Mouse (Mus musculus) gonadal fat pad, adult 2 months (tissue): ENCODE data around the gene Hs1bp3. TPM values are rescaled to one million over a fixed set of nuclear protein-coding genes. Genes with fewer than 3 reads are reported as not detected.

Experiments
- DNase-seq: peaks from one replicate; pipeline ENCODE4 v3.0.0-alpha.2; 2012; ENCODE audit warnings: low read depth
- polyA plus RNA-seq: library from polyadenylated mRNA; depleted of rRNA; stranded (reverse); fragments of >200 nt; gene quantifications from 2 replicates; pipeline ENCODE4 v1.2.3, GENCODE M21; 2012

The Hs1bp3 gene
- polyA plus RNA-seq, 1 experiment, result 27.7 TPM

GRCm38 (mm10) chr12:8336601-8337285 is 23.5 kb downstream of the Hs1bp3 start:
- no peak for DNase-seq

- DNase-seq, result no peak
Measured at GRCm38 (mm10) chr12:8337286-8338060, 24.2 kb downstream of the Hs1bp3 start.

GRCm38 (mm10) chr12:8338491-8338890 is 25.3 kb downstream of the Hs1bp3 start:
- no peak for DNase-seq

- no peak for DNase-seq
Measured at GRCm38 (mm10) chr12:8338918-8339317, 25.7 kb downstream of the Hs1bp3 start.

GRCm38 (mm10) chr12:8339591-8340319 is 26.5 kb downstream of the Hs1bp3 start:
- DNase-seq, result no peak

GRCm38 (mm10) chr12:8341008-8341407 is 27.8 kb downstream of the Hs1bp3 start:
- no peak for DNase-seq

GRCm38 (mm10) chr12:8343381-8343780 is 30.1 kb downstream of the Hs1bp3 start:
- no peak for DNase-seq

GRCm38 (mm10) chr12:8344897-8345296 is 31.7 kb downstream of the Hs1bp3 start:
- no peak for DNase-seq

GRCm38 (mm10) chr12:8345539-8345938 is 32.3 kb downstream of the Hs1bp3 start:
- no peak for DNase-seq

- no peak for DNase-seq
Measured at GRCm38 (mm10) chr12:8347746-8348462, 34.7 kb downstream of the Hs1bp3 start.

GRCm38 (mm10) chr12:8348733-8349513 is 35.7 kb downstream of the Hs1bp3 start:
- DNase-seq, result no peak

- DNase-seq, result no peak
Measured at GRCm38 (mm10) chr12:8351025-8351903, 38.0 kb downstream of the Hs1bp3 start.

- no peak for DNase-seq
Measured at GRCm38 (mm10) chr12:8353071-8353470, 39.8 kb downstream of the Hs1bp3 start.

- DNase-seq, result no peak
Measured at GRCm38 (mm10) chr12:8354187-8354586, 41.0 kb downstream of the Hs1bp3 start.

- no peak for DNase-seq
Measured at GRCm38 (mm10) chr12:8355011-8355410, 41.8 kb downstream of the Hs1bp3 start.

- DNase-seq, result peak; percentile 90
Measured at GRCm38 (mm10) chr12:8357449-8357848, 44.2 kb downstream of the Hs1bp3 start.

GRCm38 (mm10) chr12:8358344-8358966 is 45.2 kb downstream of the Hs1bp3 start:
- DNase-seq, result no peak

- no peak for DNase-seq
Measured at GRCm38 (mm10) chr12:8359418-8360112, 46.3 kb downstream of the Hs1bp3 start.

GRCm38 (mm10) chr12:8361866-8362265 is 48.6 kb downstream of the Hs1bp3 start:
- no peak for DNase-seq
